In the genomic region with DNA sequence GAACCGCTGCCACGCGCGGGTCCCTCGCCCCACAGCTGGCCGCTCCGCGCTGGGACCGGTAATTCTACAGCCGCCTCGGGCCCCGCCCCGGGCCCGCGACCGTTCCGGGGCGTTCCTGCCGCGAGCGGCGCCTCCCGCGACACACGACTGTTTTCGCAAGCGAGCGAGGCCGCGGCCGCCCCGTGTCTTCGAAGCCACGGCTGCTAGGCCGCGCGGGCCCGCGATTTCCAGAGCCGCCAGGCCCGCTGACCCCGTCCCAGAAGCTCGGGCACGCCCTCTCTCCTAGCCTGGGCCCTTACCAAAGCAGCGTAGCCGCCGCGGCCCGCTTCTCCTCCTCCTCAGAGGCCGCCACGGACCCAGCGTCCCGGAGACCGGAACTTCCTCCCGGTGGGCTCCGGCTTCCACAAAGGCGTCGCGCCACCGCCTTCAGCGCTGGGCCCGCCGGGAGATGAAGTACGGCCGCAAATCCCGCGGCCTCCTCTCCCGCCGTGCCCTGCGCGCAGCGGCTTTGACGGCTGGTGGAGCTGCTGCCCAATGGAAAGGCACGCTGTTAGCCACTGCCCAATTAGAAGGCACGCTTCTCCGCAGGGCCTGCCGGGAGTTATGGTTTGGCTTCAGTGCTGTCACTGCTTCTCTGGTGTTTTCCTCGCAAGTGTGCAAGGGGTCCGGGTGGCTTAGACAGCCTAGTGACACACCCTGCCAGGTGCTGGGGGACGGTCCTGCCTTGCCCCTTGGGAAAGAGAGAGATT, we compare ENCODE assay signal across 8 mouse cellular contexts. TPM values are rescaled to one million over a fixed set of nuclear protein-coding genes. Genes with fewer than 3 reads are reported as not detected.
DNase-seq lines count a peak whose midpoint lies in the region; ATAC-seq and TF ChIP-seq lines count a peak whose summit lies in the region.

No protein-coding gene starts in this region.

- peak; percentile 96 for ATAC-seq in activated CD4-positive, CD25-positive, alpha-beta regulatory T cell, adult 4 months

- peak overlapping the region; percentile 55 for H3K4me3 ChIP-seq in cortical plate, adult 2 months (ENCODE audit: insufficient read depth, low read length)
- H3K4me3 ChIP-seq in megakaryocyte, embryonic 14.5 days (replicated peaks) = peak overlapping the region; percentile 95

- H3K36me3 ChIP-seq in megakaryocyte, embryonic 14.5 days (replicated peaks; ENCODE audit: low read length) = peaks cover 7% of the 10 kb centered on the region

- peak; percentile 84 to 93 for DNase-seq in gastrocnemius, adult 8-10 months (ENCODE audit: low spot score in 2 of 2)
- DNase-seq in hindlimb bud, embryonic 11.5 days (ENCODE audit: extremely low spot score, low read depth, low spot score) = peak; percentile 63
- DNase-seq in left cerebral cortex, adult 8-10 months (ENCODE audit: low spot score in 2 of 2) = peak; percentile 91 to 95
- peak; percentile 97 to 98 for DNase-seq in right cerebral cortex, postnatal 10 days (ENCODE audit: low spot score in 2 of 2)
- peak; percentile 83 for DNase-seq in urinary bladder, postnatal 25 days (ENCODE audit: low spot score)

- peak overlapping the region; percentile 89 for H3K27ac ChIP-seq in cortical plate, adult 2 months (ENCODE audit: insufficient read depth, low read length)

- peak; percentile 95 for TF ChIP-seq POLR2A in cortical plate, adult 2 months (IDR thresholded peaks at IDR 0.05; ENCODE audit: extremely low read depth, insufficient read depth, low read length)

- peaks cover 2% of the 10 kb centered on the region; the same call in 1 of the 2 replicates for H3K9me3 ChIP-seq in megakaryocyte, embryonic 14.5 days

- TF ChIP-seq CTCF in cortical plate, adult 2 months (IDR thresholded peaks at IDR 0.05; ENCODE audit: extremely low read depth, insufficient read depth, low read length) = no peak

- no peaks in the 10 kb centered on the region; the same call in 1 of the 2 replicates for H3K4me1 ChIP-seq in cortical plate, adult 2 months (ENCODE audit: control insufficient read depth, insufficient read depth, low read length)
- H3K4me1 ChIP-seq in megakaryocyte, embryonic 14.5 days = peaks cover 27% of the 10 kb centered on the region

- H3K27me3 ChIP-seq in megakaryocyte, embryonic 14.5 days (replicated peaks) = no peaks in the 10 kb centered on the region

RNA-seq across cellular contexts. Expression of a gene that starts 0.5 kb away (rescaled TPM):
- polyA plus RNA-seq in activated CD4-positive, CD25-positive, alpha-beta regulatory T cell, adult 4 months (2017; shearing (Covaris generic)) = 10 to 100 TPM; 76.4 to 81.0 TPM
- 60.7 and 62.5 TPM in 2 replicates for polyA plus RNA-seq in cortical plate, adult 2 months (2012; rRNA removed)
- total RNA-seq in gastrocnemius, adult 8-10 months (2022) = 10 to 100 TPM; 17.3 to 20.0 (median 18.0) TPM
- 10 to 100 TPM; 56.0 to 69.3 (median 59.4) TPM for total RNA-seq in left cerebral cortex, adult 8-10 months (2022)
- polyA plus RNA-seq in megakaryocyte, embryonic 14.5 days (2012; ENCODE audit: insufficient read depth, low replicate concordance) = 12.7 and 14.7 TPM in 2 replicates

RNA-seq across cellular contexts. Expression of a gene that starts 15.4 kb away (rescaled TPM):
- polyA plus RNA-seq in activated CD4-positive, CD25-positive, alpha-beta regulatory T cell, adult 4 months (2017; shearing (Covaris generic)) = 10 to 100 TPM; 11.3 to 12.9 TPM
- 29.4 and 31.2 TPM in 2 replicates for polyA plus RNA-seq in cortical plate, adult 2 months (2012; rRNA removed)
- 10 to 100 TPM; 10.8 to 14.7 (median 11.9) TPM for total RNA-seq in gastrocnemius, adult 8-10 months (2022)
- total RNA-seq in left cerebral cortex, adult 8-10 months (2022) = 10 to 100 TPM; 23.7 to 27.5 (median 26.1) TPM
- 19.6 and 23.6 TPM in 2 replicates for polyA plus RNA-seq in megakaryocyte, embryonic 14.5 days (2012; ENCODE audit: insufficient read depth, low replicate concordance)

RNA-seq across cellular contexts. Expression of a gene that starts 34.1 kb away (rescaled TPM):
- polyA plus RNA-seq in activated CD4-positive, CD25-positive, alpha-beta regulatory T cell, adult 4 months (2017; shearing (Covaris generic)) = not detected
- polyA plus RNA-seq in cortical plate, adult 2 months (2012; rRNA removed) = 2.0 and 2.4 TPM in 2 replicates
- total RNA-seq in gastrocnemius, adult 8-10 months (2022) = 1 to 10 TPM in 1 of 4 experiments, under 1 TPM in 3; 0.43 to 1.4 (median 0.82) TPM
- 1 to 10 TPM in 2 of 4 experiments, under 1 TPM in 2; 0.72 to 1.7 (median 1.0) TPM for total RNA-seq in left cerebral cortex, adult 8-10 months (2022)
- polyA plus RNA-seq in megakaryocyte, embryonic 14.5 days (2012; ENCODE audit: insufficient read depth, low replicate concordance) = 0.23 TPM in 1 of 2 replicates, not detected in the other

RNA-seq across cellular contexts. Expression of a gene that starts 55.7 kb away (rescaled TPM):
- polyA plus RNA-seq in activated CD4-positive, CD25-positive, alpha-beta regulatory T cell, adult 4 months (2017; shearing (Covaris generic)) = not detected
- not detected in 2 replicates for polyA plus RNA-seq in cortical plate, adult 2 months (2012; rRNA removed)
- total RNA-seq in gastrocnemius, adult 8-10 months (2022) = not detected
- not detected for total RNA-seq in left cerebral cortex, adult 8-10 months (2022)
- polyA plus RNA-seq in megakaryocyte, embryonic 14.5 days (2012; ENCODE audit: insufficient read depth, low replicate concordance) = not detected in 2 replicates

Comparison
In these comparisons a context has a peak if more than half of its experiments do, and no peak if none do; other contexts are left out.
1. Peak in every context shown above with its lines: DNase-seq, ATAC-seq, H3K4me3 ChIP-seq and H3K27ac ChIP-seq.